Mouse (Mus musculus) telencephalon, adult 2 months (tissue): ENCODE results near the gene Ccdc141.

Experiments
- DNase-seq: peaks from one replicate; pipeline ENCODE4 v3.0.0-alpha.2; 2011; ENCODE audit warnings: low read depth, low spot score

Ccdc141 gene

GRCm38 (mm10) chr2:77133407-77133806, 37.0 kb downstream of the Ccdc141 start:
- no peak for DNase-seq

- no peak for DNase-seq
Measured at GRCm38 (mm10) chr2:77126939-77127338, 43.5 kb downstream of the Ccdc141 start.

GRCm38 (mm10) chr2:77118102-77118501, 52.3 kb downstream of the Ccdc141 start:
- DNase-seq: no peak

- DNase-seq: no peak
Measured at GRCm38 (mm10) chr2:77114335-77114734, 56.1 kb downstream of the Ccdc141 start.

- DNase-seq: no peak
Measured at GRCm38 (mm10) chr2:77113867-77114266, 56.6 kb downstream of the Ccdc141 start.

- DNase-seq: no peak
Measured at GRCm38 (mm10) chr2:77113026-77113425, 57.4 kb downstream of the Ccdc141 start.

GRCm38 (mm10) chr2:77111095-77111494, 59.3 kb downstream of the Ccdc141 start:
- DNase-seq: no peak

GRCm38 (mm10) chr2:77110365-77110764, 60.1 kb downstream of the Ccdc141 start:
- DNase-seq: no peak

GRCm38 (mm10) chr2:77109506-77110123, 60.8 kb downstream of the Ccdc141 start:
- DNase-seq: no peak

- DNase-seq: no peak
Measured at GRCm38 (mm10) chr2:77108562-77108961, 61.9 kb downstream of the Ccdc141 start.

GRCm38 (mm10) chr2:77106150-77106549, 64.3 kb downstream of the Ccdc141 start:
- no peak for DNase-seq

- no peak for DNase-seq
Measured at GRCm38 (mm10) chr2:77105006-77105715, 65.3 kb downstream of the Ccdc141 start.

GRCm38 (mm10) chr2:77102516-77102915, 67.9 kb downstream of the Ccdc141 start:
- DNase-seq: no peak

GRCm38 (mm10) chr2:77099814-77100213, 70.6 kb downstream of the Ccdc141 start:
- no peak for DNase-seq

GRCm38 (mm10) chr2:77098769-77099168, 71.7 kb downstream of the Ccdc141 start:
- no peak for DNase-seq

- DNase-seq: no peak
Measured at GRCm38 (mm10) chr2:77091749-77092148, 78.7 kb downstream of the Ccdc141 start.

GRCm38 (mm10) chr2:77085313-77085712, 85.1 kb downstream of the Ccdc141 start:
- no peak for DNase-seq

GRCm38 (mm10) chr2:77084629-77085028, 85.8 kb downstream of the Ccdc141 start:
- DNase-seq: no peak

- DNase-seq: no peak
Measured at GRCm38 (mm10) chr2:77081156-77081555, 89.3 kb downstream of the Ccdc141 start.

- no peak for DNase-seq
Measured at GRCm38 (mm10) chr2:77080657-77081056, 89.8 kb downstream of the Ccdc141 start.

GRCm38 (mm10) chr2:77078746-77079145, 91.7 kb downstream of the Ccdc141 start:
- no peak for DNase-seq

- no peak for DNase-seq
Measured at GRCm38 (mm10) chr2:77074373-77074772, 96.1 kb downstream of the Ccdc141 start.

- DNase-seq: no peak
Measured at GRCm38 (mm10) chr2:77073930-77074329, 96.5 kb downstream of the Ccdc141 start.
